Mouse (Mus musculus) limb, embryonic 10.5 days (tissue): ENCODE results near the gene Zfp541. TPM values are rescaled to one million over a fixed set of nuclear protein-coding genes. Genes with fewer than 3 reads are reported as not detected.

Experiments
- DNase-seq: peaks from one replicate; pipeline ENCODE4 v3.0.0-alpha.2; 2017; ENCODE audit warnings: low spot score
- H3K27ac ChIP-seq: fragments of 300-500 bp; sonication (generic); 2 replicates; pipeline ENCODE4 v1.5.1; 2016; ENCODE audit warnings: mild to moderate bottlenecking
- H3K27me3 ChIP-seq: fragments of 300-500 bp; sonication (generic); 2 replicates; pipeline ENCODE4 v1.6.1; 2016; ENCODE audit warnings: low read depth, mild to moderate bottlenecking; ENCODE audit not compliant: poor library complexity, severe bottlenecking
- H3K36me3 ChIP-seq: fragments of 300-500 bp; sonication (generic); 2 replicates; pipeline ENCODE4 v1.6.1; 2016; ENCODE audit warnings: mild to moderate bottlenecking, moderate library complexity
- H3K4me1 ChIP-seq: fragments of 300-500 bp; sonication (generic); 2 replicates; pipeline ENCODE4 v1.6.1; 2016
- H3K4me3 ChIP-seq: fragments of 300-500 bp; sonication (generic); 2 replicates; pipeline ENCODE4 v1.5.1; 2016; ENCODE audit warnings: mild to moderate bottlenecking, moderate library complexity
- H3K9me3 ChIP-seq: fragments of 300-500 bp; sonication (generic); replicated peaks from 2 replicates; pipeline ENCODE4 v1.6.1; 2016; ENCODE audit warnings: mild to moderate bottlenecking
- WGBS: fragments of 180-500 bp; shearing (Covaris S2); methylation state at CpG from one replicate; pipeline ENCODE4 v1.1.7; 2016; 5-methylcytosine and 5-hydroxymethylcytosine counted together
- polyA plus RNA-seq: library from polyadenylated mRNA; unstranded; fragments of >200 nt; fragmentation: Nextera tagmentation; extraction: Ambion mirVana; gene quantifications from 2 replicates; pipeline ENCODE4 v1.2.1, GENCODE M21; 2016

The Zfp541 gene
- 0.05 TPM in 1 of 2 replicates, not detected in the other for polyA plus RNA-seq

GRCm38 (mm10) chr7:16061219-16062098, at the start of gene Zfp541:
TSS of gene Zfp541 (plus strand) at chr7:16061814.
- Histone ChIP-seq H3K27me3 (peaks cover 44% of the 10 kb centered on the region), H3K27ac (no peak within 1 kb of the TSS), H3K4me1 (peaks cover 6% of the 10 kb centered on the region; the same call in 1 of the 2 replicates), H3K36me3 (no peaks in the 10 kb centered on the region), H3K9me3 (peaks cover 8% of the 10 kb centered on the region), H3K4me3 (peak within 1 kb of the TSS; percentile 29)
- 48% methylated on average over 80 of the region's 80 CpGs for WGBS
- no peak for DNase-seq

GRCm38 (mm10) chr7:16012576-16013263, 48.9 kb upstream of the Zfp541 start:
- no peaks in the 10 kb centered on the region for H3K9me3 ChIP-seq
- no peak overlapping the region for H3K4me3 ChIP-seq
- DNase-seq = peak; percentile 43
- peaks cover 16% of the 10 kb centered on the region for H3K4me1 ChIP-seq
- WGBS = 79% methylated on average over 11 of the region's 11 CpGs
- H3K27me3 ChIP-seq = no peaks in the 10 kb centered on the region
- H3K36me3 ChIP-seq = peaks cover 42% of the 10 kb centered on the region
- H3K27ac ChIP-seq = no peak overlapping the region

GRCm38 (mm10) chr7:16013722-16014275, 47.8 kb upstream of the Zfp541 start:
- H3K27ac ChIP-seq = no peak overlapping the region
- H3K4me1 ChIP-seq = peaks cover 16% of the 10 kb centered on the region
- H3K4me3 ChIP-seq = no peak overlapping the region
- no peak for DNase-seq
- 56% methylated on average over 5 of the region's 5 CpGs for WGBS
- peaks cover 40% of the 10 kb centered on the region for H3K36me3 ChIP-seq
- no peaks in the 10 kb centered on the region for H3K9me3 ChIP-seq
- no peaks in the 10 kb centered on the region for H3K27me3 ChIP-seq

- Histone ChIP-seq H3K27me3 (no peaks in the 10 kb centered on the region), H3K9me3 (no peaks in the 10 kb centered on the region), H3K27ac (no peak overlapping the region), H3K4me3 (no peak overlapping the region), H3K36me3 (peaks cover 41% of the 10 kb centered on the region), H3K4me1 (peaks cover 16% of the 10 kb centered on the region)
- 94% methylated on average over 8 of the region's 8 CpGs for WGBS
- DNase-seq = no peak
Observed at GRCm38 (mm10) chr7:16014521-16015175, 47.0 kb upstream of the Zfp541 start.

- no peak overlapping the region for H3K27ac ChIP-seq
- peaks cover 42% of the 10 kb centered on the region for H3K36me3 ChIP-seq
- 91% methylated on average over 5 of the region's 5 CpGs for WGBS
- no peaks in the 10 kb centered on the region for H3K9me3 ChIP-seq
- H3K27me3 ChIP-seq = no peaks in the 10 kb centered on the region
- peaks cover 16% of the 10 kb centered on the region for H3K4me1 ChIP-seq
- no peak for DNase-seq
- H3K4me3 ChIP-seq = no peak overlapping the region
Observed at GRCm38 (mm10) chr7:16015384-16015783, 46.2 kb upstream of the Zfp541 start.

- Histone ChIP-seq H3K4me1 (peaks cover 9% of the 10 kb centered on the region), H3K4me3 (no peak overlapping the region), H3K27ac (no peak overlapping the region), H3K36me3 (peaks cover 20% of the 10 kb centered on the region), H3K27me3 (no peaks in the 10 kb centered on the region), H3K9me3 (no peaks in the 10 kb centered on the region)
- no peak for DNase-seq
- 88% methylated on average over 9 of the region's 9 CpGs for WGBS
Observed at GRCm38 (mm10) chr7:16018016-16018810, 43.4 kb upstream of the Zfp541 start.

- DNase-seq = no peak
- Histone ChIP-seq H3K27me3 (no peaks in the 10 kb centered on the region), H3K27ac (no peak overlapping the region), H3K4me1 (no peaks in the 10 kb centered on the region), H3K9me3 (no peaks in the 10 kb centered on the region), H3K36me3 (peaks cover 16% of the 10 kb centered on the region), H3K4me3 (no peak overlapping the region)
- 90% methylated on average over 5 of the region's 5 CpGs for WGBS
Observed at GRCm38 (mm10) chr7:16019256-16020094, 42.1 kb upstream of the Zfp541 start.

GRCm38 (mm10) chr7:16024603-16025222, 36.9 kb upstream of the Zfp541 start:
- Histone ChIP-seq H3K4me3 (no peak overlapping the region), H3K27me3 (no peaks in the 10 kb centered on the region), H3K4me1 (no peaks in the 10 kb centered on the region; the same call in 1 of the 2 replicates), H3K27ac (no peak overlapping the region), H3K36me3 (peaks cover 26% of the 10 kb centered on the region), H3K9me3 (no peaks in the 10 kb centered on the region)
- 90% methylated on average over 8 of the region's 8 CpGs for WGBS
- DNase-seq = no peak

GRCm38 (mm10) chr7:16028102-16028927, 33.3 kb upstream of the Zfp541 start:
- H3K36me3 ChIP-seq = peaks cover 55% of the 10 kb centered on the region
- no peak for DNase-seq
- H3K27ac ChIP-seq = no peak overlapping the region
- no peak overlapping the region for H3K4me3 ChIP-seq
- no peaks in the 10 kb centered on the region for H3K9me3 ChIP-seq
- H3K4me1 ChIP-seq = no peaks in the 10 kb centered on the region; the same call in 1 of the 2 replicates
- 93% methylated on average over 6 of the region's 6 CpGs for WGBS
- no peaks in the 10 kb centered on the region for H3K27me3 ChIP-seq

GRCm38 (mm10) chr7:16031072-16031471, 30.5 kb upstream of the Zfp541 start:
- H3K9me3 ChIP-seq = no peaks in the 10 kb centered on the region
- H3K4me1 ChIP-seq = no peaks in the 10 kb centered on the region; the same call in 1 of the 2 replicates
- no peaks in the 10 kb centered on the region for H3K27me3 ChIP-seq
- H3K4me3 ChIP-seq = no peak overlapping the region
- no peak for DNase-seq
- no peak overlapping the region for H3K27ac ChIP-seq
- peaks cover 56% of the 10 kb centered on the region for H3K36me3 ChIP-seq
- WGBS = 92% methylated on average over 4 of the region's 4 CpGs
